ENCODE assay signal across 8 mouse cellular contexts in genomic region chr5:135962492-135963279, GRCm38 (mm10). TPM values are rescaled to one million over a fixed set of nuclear protein-coding genes. Genes with fewer than 3 reads are reported as not detected.
DNase-seq lines count a peak whose midpoint lies in the region; ATAC-seq and TF ChIP-seq lines count a peak whose summit lies in the region.

No protein-coding gene starts in this region.

- H3K36me3 ChIP-seq in hindbrain, embryonic 13.5 days = no peaks in the 10 kb centered on the region

- POLR2A ChIA-PET in Patski (lab: Charles Lee) = no interaction called here

- peak overlapping the region; percentile 59 for H3K4me3 ChIP-seq in hindbrain, embryonic 13.5 days

- no peaks in the 10 kb centered on the region for H3K27me3 ChIP-seq in Patski
- H3K27me3 ChIP-seq in hindbrain, embryonic 13.5 days = 0 out of 2 replicates have a peak, but pooled peaks cover 9% of the 10 kb centered on the region

- H3K4me2 ChIP-seq in hindbrain, embryonic 13.5 days = peak overlapping the region; percentile 91

- peak overlapping the region; percentile 94 for H3K9ac ChIP-seq in hindbrain, embryonic 13.5 days

- peak; percentile 83 for ATAC-seq in Patski
- peak; percentile 97 for ATAC-seq in hindbrain, embryonic 13.5 days (ENCODE audit: low FRiP score)

- no peak for TF ChIP-seq CTCF in Patski (IDR thresholded peaks at IDR 0.05)

- in situ Hi-C loops in Patski (cut with MboI; ENCODE audit: low pct_unique_long_range_greater_than_20kb) = no loop called here

- no peaks in the 10 kb centered on the region for H3K9me3 ChIP-seq in hindbrain, embryonic 13.5 days

- under 1% methylated on average over 62 of the region's 64 CpGs for WGBS in hindbrain, embryonic 13.5 days

- DNase-seq in Patski (ENCODE audit: low read depth, low spot score) = peak; percentile 99
- DNase-seq in cerebellum, postnatal 14 days = peak; percentile 98 to 99
- DNase-seq in frontal cortex, postnatal 14 days (ENCODE audit: low spot score in 2 of 2) = peak; percentile 93 to 97
- DNase-seq in layer of hippocampus, postnatal 25 days (ENCODE audit: extremely low spot score in 1 of 2, low spot score in 1 of 2) = peak; percentile 84 to 85
- peak; percentile 100 for DNase-seq in lung, postnatal 25 days (ENCODE audit: low spot score)
- peak; percentile 98 for DNase-seq in retina, embryonic 14.5 days (ENCODE audit: low spot score)
- peak; percentile 99 for DNase-seq in thymus, postnatal 4 days

- CTCF ChIA-PET in Patski (lab: Charles Lee) = interaction anchor here (1.0 to 1.5 kb wide), 5 partner anchors 10 to 85 kb away, joined by 3 to 10 read pairs (median 3); partner anchors contain the start of gene Ywhag

- H3K4me1 ChIP-seq in hindbrain, embryonic 13.5 days (replicated peaks) = peaks cover 29% of the 10 kb centered on the region

- H3K27ac ChIP-seq in hindbrain, embryonic 13.5 days = peak overlapping the region; percentile 98

RNA-seq across cellular contexts. Expression of gene Ssc4d, which starts 11.6 kb away (rescaled TPM):
- 2.4 TPM for polyA plus RNA-seq in Patski (2021)
- 0.61 and 1.4 TPM in 2 replicates for polyA plus RNA-seq in hindbrain, embryonic 13.5 days (2015; fragmentation: Nextera tagmentation; extraction: Ambion mirVana)
- total RNA-seq in layer of hippocampus, postnatal 25 days (2021) = 1 to 10 TPM in 1 of 2 experiments, under 1 TPM in 1; 0.77 to 1.3 TPM

RNA-seq across cellular contexts. Expression of gene Zp3, which starts 17.2 kb away (rescaled TPM):
- polyA plus RNA-seq in Patski (2021) = 0.04 TPM
- polyA plus RNA-seq in hindbrain, embryonic 13.5 days (2015; fragmentation: Nextera tagmentation; extraction: Ambion mirVana) = 0.17 TPM in 1 of 2 replicates, not detected in the other
- total RNA-seq in layer of hippocampus, postnatal 25 days (2021) = not detected

RNA-seq across cellular contexts. Expression of gene Ywhag, which starts 28.3 kb away (rescaled TPM):
- 237 TPM for polyA plus RNA-seq in Patski (2021)
- polyA plus RNA-seq in hindbrain, embryonic 13.5 days (2015; fragmentation: Nextera tagmentation; extraction: Ambion mirVana) = 646 and 674 TPM in 2 replicates
- total RNA-seq in layer of hippocampus, postnatal 25 days (2021) = 1,000 to 10,000 TPM; 1,286 to 1,307 TPM

RNA-seq across cellular contexts. Expression of gene Dtx2, which starts 31.9 kb away (rescaled TPM):
- polyA plus RNA-seq in Patski (2021) = 22.2 TPM
- 25.6 and 28.3 TPM in 2 replicates for polyA plus RNA-seq in hindbrain, embryonic 13.5 days (2015; fragmentation: Nextera tagmentation; extraction: Ambion mirVana)
- total RNA-seq in layer of hippocampus, postnatal 25 days (2021) = 1 to 10 TPM; 7.8 to 8.2 TPM

Comparison
In these comparisons a context has a peak if more than half of its experiments do, and no peak if none do; other contexts are left out.
1. Peak in every context shown above with its lines: DNase-seq, ATAC-seq, H3K4me3 ChIP-seq and H3K27ac ChIP-seq.